Mouse (Mus musculus) right cerebral cortex, adult 18-20 months (tissue): ENCODE measurements around the gene Gm5868.
"Not testable (repeated sequence)": the region's sequence is repeated elsewhere in the genome, so short reads cannot be mapped to it uniquely, and the experiment has no call there.

Source experiments
- DNase-seq: peaks from one replicate; pipeline ENCODE4 v3.0.0; 2022; ENCODE audit warnings: mixed read lengths

Gene Gm5868

DNA sequence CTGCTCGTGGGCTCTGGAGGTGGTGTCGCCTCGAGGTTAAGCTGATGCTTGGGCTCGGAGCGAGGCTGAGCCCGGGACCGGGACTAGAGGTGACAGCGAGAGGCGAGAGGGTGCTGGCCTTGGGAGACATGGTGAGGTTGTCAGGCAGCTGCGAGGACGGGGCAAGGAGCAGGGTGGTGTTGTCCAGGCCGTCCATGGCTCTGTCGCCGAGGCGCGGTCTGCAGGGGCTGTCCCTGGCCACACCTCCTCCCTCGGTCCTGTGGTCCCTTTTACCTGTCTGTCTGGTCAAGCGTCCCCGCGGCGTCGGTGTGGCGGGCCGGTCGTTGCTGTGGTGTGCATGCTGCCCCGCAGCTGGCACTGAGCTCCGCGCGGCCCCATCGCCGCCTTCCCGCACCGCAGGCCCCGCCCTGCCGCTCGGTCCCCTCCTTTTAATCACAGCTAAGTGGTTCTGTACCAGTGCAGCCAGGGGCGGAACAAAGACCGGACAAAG is at the start of gene Gm5868:
TSS of gene Gm5868 (minus strand) at position 360 of the 490 bp plus-strand sequence.
- no peak for DNase-seq

DNA sequence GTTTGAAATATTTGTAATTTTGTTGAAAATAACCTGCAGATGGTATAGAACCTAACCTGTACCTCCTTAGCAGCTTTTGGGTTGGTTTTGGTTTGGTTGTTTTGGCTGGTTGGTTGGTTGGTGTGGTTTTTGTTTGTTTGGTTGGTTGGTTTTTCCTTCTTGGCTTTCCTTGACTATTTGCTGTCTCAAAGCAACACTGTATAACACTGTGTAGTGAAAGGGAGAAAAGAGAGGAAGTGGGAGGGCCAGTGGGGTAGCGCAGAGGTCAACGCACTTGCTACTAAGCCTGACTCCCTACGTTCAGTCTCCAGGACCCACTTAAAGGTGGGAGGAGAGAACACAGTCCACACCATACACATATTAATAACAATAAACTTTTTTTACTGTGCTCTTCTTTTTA is 49.2 kb upstream of the Gm5868 start:
- no peak for DNase-seq

DNA sequence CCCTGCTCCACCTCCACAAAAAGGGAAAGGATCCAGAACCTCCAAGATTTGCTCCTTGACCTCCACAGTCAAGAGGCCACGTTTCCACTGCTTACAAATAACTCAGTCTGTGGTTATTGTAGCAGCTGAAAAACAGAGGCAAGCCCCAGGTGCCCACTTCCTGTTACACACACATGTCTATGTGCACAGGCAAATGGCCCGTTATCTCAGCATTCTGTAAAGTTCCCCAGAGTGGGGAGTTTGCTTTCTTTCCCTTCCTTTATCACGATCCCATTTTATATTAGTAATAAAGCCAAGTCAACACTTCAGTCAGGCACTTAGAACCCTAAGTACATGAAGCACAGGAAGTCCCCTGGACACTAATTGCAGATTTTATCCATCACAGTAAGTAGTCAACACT is 48.8 kb upstream of the Gm5868 start:
- DNase-seq: no peak

DNA sequence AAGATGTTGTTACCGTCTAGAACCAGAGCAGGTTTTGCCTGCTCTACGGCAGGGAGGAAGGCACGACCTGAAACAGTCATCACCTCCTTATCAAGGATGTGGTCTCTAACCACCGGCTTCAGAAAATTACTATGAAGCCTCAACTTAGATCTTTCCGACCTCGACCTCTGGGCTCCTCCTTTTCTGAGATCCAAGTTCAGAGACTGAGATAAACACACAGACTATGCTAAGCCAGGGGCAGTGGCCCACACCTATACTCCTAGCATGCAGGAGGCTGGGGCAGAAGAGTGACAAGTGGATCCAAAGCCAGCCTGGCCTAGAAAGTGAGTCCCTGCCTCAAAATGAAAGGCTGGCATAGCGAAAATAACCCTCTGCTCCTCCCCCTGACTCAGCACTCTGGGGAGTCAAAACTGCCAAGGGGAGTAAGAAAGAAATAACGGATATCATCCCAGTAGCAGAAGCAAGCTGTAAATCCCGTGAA is 47.5 kb upstream of the Gm5868 start:
- no peak for DNase-seq

DNA sequence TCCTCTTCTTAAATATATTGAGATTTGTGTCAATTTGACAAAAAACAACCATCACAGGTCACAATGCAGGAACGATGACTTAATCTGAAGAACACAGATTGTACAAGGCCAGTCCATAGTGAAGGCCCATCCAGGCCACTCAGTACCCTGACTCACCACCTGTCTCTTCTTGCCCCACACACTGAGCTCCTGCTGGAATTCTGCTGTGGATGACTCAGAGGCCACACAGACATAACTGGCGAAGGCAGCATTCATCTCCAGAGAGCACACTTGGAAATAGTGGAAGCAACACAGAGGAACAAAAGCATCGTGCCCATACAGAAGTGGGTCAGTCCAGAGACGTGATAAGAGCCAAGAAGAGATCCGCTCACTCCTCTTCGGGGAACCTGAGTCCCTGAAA is 42.7 kb upstream of the Gm5868 start:
- peak; percentile 0 for DNase-seq

DNA sequence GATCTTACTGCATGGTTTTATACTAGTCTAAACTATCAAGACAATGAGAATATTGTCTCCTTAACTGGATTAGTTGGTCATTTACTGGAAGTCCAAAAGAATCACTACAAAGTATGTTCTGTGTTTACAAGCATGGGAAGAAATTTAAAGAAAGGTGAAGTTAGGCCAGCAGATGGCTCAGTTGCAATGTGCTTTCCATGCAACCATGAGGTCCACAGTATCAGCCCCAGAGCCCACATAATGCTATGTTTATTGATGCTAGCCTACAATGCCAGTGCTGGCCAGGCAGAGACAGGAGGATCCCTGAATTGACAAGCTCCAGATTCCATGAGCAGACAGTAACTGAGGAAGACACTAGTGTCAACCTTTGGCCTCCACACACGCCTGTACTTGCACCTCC is 33.7 kb upstream of the Gm5868 start:
- DNase-seq: no peak

DNA sequence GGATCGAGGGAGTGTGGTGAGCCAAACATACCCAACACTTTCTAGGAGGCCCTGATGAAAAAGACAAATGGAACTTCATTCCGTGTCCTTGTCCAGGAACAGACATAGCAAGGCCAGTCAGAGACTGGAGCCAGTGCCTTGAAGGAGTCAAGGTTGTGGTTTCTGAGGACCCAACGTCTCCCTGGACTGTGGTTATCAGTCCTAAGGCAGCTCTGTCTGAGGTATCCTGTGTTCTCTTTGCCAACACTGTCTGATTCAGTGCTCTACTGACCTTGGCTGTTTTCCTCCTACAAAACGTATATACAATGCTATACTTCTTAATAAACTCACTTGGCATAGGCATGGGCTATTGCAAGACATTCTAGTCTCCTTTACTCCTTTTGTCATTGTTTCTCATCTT is 30.1 kb upstream of the Gm5868 start:
- DNase-seq: no peak

DNA sequence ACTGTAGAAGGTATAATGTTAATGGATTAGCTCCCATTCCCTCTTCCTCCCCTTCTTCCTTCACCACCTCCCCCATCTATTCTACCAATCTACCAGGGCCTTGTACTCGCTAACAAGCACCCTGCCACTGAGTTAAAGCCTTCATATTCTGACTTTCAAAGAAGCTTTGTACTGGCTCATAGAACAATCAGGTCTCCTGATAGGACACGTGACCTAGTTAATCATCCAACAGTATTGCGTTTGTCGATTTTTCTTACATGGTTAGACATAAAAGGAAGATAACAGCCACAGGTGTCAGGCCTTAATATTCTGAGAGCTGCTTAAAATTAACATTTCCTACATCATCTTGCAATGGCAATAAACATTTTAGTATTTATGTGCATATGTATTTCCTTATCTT is 15.8 kb upstream of the Gm5868 start:
- no peak for DNase-seq

DNA sequence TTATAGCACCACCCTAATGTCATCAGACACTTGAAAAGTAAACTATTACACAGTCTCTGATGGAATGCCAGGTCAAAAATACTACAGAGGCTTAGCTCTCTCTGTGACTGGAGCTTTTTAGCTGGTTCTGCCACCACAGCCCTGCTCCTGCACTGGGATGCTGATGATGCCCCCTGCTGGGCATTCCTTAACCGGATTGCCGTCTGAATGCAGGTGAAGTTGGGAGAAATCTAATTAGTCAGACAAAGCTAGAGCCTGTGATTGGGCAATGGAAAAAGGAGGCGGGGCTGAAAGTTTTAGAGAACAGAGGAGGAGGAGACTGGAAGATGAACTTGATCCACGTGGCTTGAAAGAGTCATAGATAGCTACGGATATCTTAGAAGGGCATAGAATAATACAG is 13.7 kb upstream of the Gm5868 start:
- DNase-seq: peak; percentile 15

DNA sequence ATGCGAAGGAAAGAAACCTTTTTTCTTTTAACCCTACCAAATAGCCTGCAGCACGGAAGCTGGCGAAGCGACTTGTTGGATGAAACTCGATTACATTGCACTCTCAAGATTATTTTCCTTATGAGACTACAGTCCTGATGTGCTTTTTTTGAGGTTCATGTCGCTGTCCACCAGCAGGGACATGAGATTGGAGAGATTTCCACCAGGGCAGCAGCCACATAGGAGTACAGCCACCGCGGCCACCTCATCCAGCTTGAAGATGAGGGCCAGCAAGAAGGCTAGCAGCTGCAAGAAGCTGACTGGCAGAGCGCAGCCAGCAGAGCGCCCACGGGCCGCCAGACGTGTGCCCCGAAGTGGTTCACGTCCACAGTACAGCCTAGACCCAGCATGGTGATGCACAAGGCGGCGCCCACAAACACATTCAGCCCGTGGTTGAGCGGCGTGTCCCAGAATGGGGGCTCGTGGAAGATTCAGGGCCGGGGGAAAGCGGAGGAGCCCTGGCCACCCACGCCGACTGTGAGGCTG is 622 bp downstream of the Gm5868 start:
- DNase-seq: not testable (repeated sequence)

DNA sequence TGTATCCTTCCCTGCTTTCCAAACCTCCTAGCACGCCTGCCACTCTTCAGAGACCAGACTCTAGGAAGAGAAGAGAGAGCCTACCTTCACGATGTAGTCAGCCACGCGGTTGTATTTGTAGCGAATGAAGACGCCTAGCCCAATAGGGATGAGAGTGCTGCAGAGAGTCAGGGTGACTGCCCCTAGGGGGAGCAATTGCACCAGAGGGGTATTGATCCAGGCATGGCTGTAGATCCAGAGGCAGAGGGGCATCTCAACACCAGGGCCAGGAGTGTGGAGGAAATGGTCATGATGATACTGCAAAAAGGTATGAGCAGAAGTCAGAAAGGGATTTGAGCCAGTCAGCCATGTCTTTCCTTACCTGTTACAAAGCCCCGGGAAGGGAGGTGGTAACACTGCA is 1.2 kb downstream of the Gm5868 start:
- not testable (repeated sequence) for DNase-seq

DNA sequence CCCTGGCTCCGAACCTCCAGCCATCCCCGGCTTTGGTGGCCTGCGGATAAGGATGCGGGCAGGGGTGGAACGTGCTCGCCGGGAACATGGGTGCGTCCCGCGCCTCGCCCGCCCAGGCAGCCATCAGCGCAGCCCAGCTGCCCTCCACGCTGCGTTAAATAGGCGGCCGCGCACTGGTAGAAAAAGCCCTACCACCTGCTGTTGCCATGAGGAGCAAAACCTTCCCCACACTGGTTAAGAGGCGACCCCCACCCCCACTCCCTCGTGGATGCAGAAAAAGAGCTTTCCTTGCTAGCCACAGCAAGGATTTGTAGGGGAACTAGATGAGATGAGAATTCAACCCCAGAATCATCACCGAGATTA is 6.4 kb downstream of the Gm5868 start, which contains the start of gene Zar1:
TSS of gene Zar1 (minus strand) at position 285 of the 363 bp plus-strand sequence.
- DNase-seq: not testable (repeated sequence)

DNA sequence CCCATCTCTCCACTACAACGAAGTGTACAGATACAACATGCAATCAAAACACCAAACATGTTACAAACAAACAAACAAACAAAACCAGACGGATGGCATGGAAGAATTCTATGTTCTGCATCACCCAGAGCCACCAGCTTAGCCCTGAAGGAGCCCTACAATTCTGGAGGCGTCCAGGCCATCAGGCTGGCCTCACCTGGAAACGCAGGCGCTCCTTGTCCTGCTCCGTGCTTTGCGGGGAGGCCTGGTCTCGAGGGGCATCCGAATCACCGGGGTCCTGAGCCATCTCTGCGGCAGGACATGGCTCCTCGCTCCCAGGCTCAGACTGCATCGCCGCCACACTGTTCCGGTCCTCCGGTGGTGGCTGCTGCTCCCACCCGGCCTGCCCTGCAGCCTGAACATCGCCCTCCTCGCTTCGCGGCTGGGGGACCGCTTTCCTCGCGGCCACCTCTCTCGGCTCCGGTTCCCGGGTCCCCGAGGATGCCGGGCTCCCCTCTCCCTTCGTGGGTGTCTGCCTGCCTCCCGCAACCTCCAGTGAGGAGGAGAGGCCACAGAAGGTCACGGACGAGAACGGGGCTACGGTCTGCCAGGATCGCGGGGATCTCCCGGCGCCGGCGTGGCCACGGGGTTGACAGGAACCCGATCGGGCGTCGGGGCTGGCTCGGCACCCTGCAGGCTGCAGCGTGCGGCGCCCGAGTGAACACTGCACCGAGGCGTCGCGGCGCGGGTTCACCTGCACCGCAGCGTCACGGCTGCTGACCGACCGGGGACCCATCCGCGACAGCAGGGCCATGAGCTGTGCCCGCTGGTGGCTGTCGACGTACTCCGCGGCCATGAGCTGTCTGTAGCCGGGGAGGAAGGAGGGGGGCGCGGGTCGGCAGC is 7.0 kb downstream of the Gm5868 start:
- not testable (repeated sequence) for DNase-seq

DNA sequence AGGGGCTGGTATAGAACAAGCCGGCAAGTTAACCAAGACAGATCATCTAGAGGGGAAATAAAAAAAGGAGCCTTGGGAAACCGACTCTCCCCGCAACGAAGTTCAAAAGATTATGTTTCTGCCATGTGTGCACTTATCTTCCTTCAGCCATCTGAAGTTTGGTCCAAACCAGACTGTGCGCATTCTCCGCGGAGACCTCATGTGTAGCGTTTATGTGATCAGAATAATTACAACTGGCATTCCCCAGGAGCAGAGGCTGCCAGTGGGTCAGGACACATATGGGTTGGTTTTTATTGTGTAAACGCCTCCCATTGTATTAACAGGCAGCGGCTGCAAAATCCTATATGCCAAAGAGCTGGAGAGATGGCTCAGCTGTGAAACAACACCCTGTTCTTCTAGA is 7.8 kb downstream of the Gm5868 start:
- not testable (repeated sequence) for DNase-seq

DNA sequence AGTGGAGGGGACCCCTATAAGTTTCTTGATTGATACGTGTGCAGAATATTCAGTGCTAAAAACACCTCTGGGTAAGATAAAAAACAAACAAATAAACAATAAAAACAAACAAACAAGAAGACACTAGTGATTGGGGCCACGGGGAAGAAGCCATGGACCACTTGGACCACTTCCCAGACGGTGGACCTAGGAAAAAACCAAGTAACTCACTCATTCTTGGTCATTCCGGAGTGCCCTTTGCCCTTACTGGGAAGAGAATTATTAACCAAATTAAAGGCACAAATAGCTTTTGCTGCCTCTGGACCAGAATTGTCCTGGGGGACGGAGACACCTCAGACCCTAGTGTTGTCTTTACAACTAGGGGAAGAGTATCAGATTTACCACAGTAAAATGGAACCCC is 21.7 kb downstream of the Gm5868 start:
- DNase-seq: no peak

DNA sequence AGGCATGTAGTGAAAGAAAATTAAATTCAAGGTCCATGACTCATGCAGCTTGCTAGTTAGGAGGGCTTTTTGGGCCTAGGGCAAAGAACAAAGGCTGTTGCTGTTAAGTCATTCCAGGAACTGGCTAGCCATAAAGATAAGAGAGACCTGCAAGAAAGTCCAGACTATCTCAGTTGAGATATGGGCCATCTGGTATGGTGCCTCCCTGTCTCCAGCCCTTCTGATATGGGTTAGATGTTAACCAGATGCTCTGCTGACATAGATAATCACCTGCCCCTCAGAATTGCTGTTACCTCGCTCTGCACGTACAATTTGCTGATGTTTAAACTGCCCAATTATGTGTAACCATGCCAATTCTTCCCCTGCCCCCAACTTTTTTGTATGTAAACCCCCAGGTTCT is 24.2 kb downstream of the Gm5868 start:
- not testable (repeated sequence) for DNase-seq

DNA sequence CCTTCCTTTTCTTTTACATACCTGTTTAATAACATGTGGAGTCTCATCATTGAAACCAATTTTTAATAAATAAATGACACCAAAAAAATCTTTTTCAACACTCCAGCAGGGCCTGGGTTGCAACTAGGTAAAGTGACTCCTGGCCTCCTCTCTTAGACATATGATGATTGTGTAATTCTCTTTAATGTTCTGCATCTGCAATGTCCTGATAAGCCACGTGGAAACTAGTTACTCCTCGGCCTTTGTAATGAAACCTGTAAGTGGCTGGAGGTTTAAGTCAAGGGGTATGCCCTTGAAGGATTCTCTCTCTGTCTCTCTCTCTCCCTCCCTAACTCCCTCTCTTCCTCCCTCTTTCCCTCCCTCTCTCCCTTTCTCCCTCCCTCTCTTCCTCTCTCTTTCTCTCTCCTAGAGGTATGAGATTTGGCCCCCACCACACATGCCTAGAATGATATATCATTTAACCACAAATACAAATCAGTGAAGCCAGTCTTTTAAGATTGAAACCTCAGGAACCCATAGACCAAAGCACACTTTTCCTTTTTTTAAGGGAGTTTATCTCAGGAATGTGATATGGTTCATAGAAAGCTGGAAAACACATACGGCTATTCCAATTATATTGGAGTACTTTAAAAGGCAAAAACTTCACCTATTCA is 26.2 kb downstream of the Gm5868 start:
- no peak for DNase-seq

DNA sequence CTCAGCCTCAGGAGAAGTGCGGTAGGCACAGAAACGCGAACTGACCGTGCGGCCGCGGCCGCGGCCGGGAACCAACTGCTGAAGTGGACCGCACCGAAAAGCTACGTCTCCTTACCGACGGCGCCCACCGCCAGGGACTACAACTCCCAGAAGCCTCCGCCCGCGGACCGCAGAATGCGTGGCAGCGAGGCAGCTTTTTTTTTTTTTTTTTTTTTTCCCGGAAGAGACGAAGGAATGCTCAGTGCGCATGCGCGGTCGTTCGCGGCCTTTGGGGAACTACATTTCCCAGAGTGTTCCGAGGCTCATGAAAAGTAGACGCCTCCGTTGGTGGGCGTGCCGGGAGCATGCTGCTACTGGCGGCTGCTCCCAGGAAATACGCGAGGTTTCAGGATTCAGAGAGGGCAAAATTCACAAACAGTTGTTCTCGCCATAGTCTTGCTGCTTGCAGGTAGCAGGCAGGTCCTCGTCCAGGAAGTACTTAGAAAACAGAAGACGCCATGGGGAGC is 27.8 kb downstream of the Gm5868 start, which contains the start of gene Nfxl1:
TSS of gene Nfxl1 (minus strand) at position 141 of the 506 bp plus-strand sequence.
- peak; percentile 98 for DNase-seq

DNA sequence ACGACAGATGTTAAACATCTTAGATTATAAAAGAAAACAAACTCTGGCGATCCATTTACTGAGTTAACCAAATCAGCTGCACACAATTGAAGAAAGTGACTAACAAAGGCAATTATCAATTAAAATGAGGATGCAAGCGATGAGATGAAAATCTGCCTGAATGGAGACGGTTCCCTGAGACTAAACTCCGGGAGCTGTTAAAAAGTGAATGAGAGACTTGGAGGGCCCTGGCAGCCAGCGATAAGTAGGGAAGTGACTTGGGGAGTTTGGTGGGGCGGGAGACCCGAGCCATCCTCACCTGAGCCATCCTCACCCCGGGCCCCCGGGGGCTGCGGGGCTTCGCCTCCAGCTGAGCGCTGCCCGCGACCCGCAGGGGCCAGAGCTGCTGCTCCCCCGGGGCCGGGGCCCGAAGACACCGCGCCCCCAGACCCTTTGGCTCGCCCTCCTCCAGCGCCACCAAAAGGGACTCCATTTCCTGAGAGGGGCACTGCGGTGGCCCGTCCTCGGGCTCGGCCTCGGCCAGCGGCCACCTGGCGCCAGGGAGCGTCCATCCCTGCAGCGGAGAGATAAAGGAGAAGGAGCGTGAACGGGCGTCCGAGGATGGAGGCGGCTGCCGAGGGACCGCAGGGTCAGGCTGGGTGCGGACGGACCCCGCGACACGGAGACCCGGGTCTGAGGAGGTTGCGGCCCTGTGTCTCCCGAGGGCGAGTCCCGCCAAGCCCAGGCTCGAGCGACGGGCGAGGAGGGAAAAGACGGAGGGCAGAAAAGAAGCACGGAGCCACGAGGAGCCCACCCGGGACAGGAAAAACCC is 28.4 kb downstream of the Gm5868 start:
- no peak for DNase-seq

DNA sequence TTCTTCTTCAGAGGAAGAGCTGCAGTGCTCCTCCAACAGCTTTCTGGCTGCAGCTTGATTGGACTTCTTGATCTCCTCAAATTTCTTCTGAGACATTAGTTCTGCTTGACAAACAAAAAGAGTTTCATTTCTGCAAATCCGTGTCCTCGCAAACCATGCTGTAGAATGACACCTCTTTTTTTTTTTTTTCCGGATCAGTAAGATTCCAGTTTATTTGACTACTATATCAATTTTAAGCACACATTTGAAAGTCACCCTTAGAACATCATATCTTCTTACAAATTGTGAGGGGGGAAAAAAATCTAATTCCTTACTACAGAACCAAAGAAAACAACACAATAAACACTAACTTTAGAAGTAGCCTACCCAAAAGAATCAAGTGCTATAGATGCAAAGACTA is 31.1 kb downstream of the Gm5868 start:
- no peak for DNase-seq

DNA sequence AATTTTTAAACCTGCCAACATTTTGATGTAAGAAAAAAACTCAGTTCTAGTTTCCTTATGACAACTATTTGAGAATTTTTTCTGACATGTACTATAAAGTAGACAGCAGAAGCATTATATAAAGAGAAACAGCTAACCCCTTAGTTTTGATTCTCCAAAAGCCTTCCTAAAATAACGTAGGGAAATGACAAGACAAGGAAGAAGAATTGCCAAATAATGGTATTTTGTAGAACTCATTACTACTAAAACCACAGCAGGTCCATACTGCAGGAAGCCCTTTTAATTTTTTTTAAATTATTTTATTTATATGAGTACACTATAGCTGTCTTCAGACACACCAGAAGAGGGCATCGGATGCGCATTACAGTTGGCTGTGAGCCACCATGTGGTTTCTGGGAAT is 36.1 kb downstream of the Gm5868 start:
- DNase-seq: no peak
